ENCODE assay signal across 16 mouse cellular contexts in genomic region chr10:96981516-96981869, GRCm38 (mm10).
DNase-seq lines count a peak whose midpoint lies in the region; ATAC-seq and TF ChIP-seq lines count a peak whose summit lies in the region.
"Had no signal": no experiment of that assay in that cellular context is flagged by ENCODE, and none has a peak within 500 bp of the region (broad histone marks: within the 10 kb centered on the region; RNA-seq: fewer than 3 reads in every experiment).

No protein-coding gene starts in this region.

- no peak; the same call in 1 of the 2 replicates for ATAC-seq in hindbrain, embryonic 14.5 days (ENCODE audit: low FRiP score)
- peak; percentile 36; the same call in 1 of the 2 replicates for ATAC-seq in midbrain, embryonic 11.5 days (ENCODE audit: low FRiP score)
- ATAC-seq: Patski had no signal

- no peaks in the 10 kb centered on the region for H3K27me3 ChIP-seq in liver, adult 2 months (ENCODE audit: control insufficient read depth, insufficient read depth, low read length)
- no peaks in the 10 kb centered on the region for H3K27me3 ChIP-seq in hindbrain, embryonic 14.5 days (ENCODE audit: control insufficient read depth, insufficient read depth, low read length)
- no peaks in the 10 kb centered on the region for H3K27me3 ChIP-seq in midbrain, embryonic 11.5 days (ENCODE audit: control insufficient read depth, insufficient read depth, low read length)
- H3K27me3 ChIP-seq: kidney, embryonic 15.5 days; liver, embryonic 13.5 days; Patski had no signal

- H3K9ac ChIP-seq in liver, adult 2 months (ENCODE audit: low read depth, low read length): peak overlapping the region; percentile 53
- no peak overlapping the region for H3K9ac ChIP-seq in hindbrain, embryonic 14.5 days
- H3K9ac ChIP-seq in midbrain, embryonic 11.5 days (ENCODE audit: low read length): no peak overlapping the region; the same call in 1 of the 2 replicates
- H3K9ac ChIP-seq: kidney, embryonic 15.5 days; liver, embryonic 13.5 days had no signal

- H3K79me2 ChIP-seq in liver, adult 2 months (ENCODE audit: control insufficient read depth, insufficient read depth, low read length): no peaks in the 10 kb centered on the region

- H3K27ac ChIP-seq in liver, adult 2 months (replicated peaks; ENCODE audit: insufficient read depth, low read depth, low read length): peak overlapping the region; percentile 77
- peak overlapping the region; percentile 82 for H3K27ac ChIP-seq in hindbrain, embryonic 14.5 days
- peak overlapping the region; percentile 70 for H3K27ac ChIP-seq in midbrain, embryonic 11.5 days (ENCODE audit: low read depth, low read length)
- peak overlapping the region; percentile 32 for H3K27ac ChIP-seq in olfactory bulb, adult 2 months (ENCODE audit: insufficient read depth, low read depth, low read length)
- H3K27ac ChIP-seq: kidney, embryonic 15.5 days; layer of hippocampus, adult 2 months; liver, embryonic 13.5 days had no signal

- peaks cover 9% of the 10 kb centered on the region for H3K4me1 ChIP-seq in liver, adult 2 months (ENCODE audit: control insufficient read depth, insufficient read depth, low read length)
- H3K4me1 ChIP-seq in hindbrain, embryonic 14.5 days (replicated peaks; ENCODE audit: control insufficient read depth, insufficient read depth, low read length): peaks cover 14% of the 10 kb centered on the region; the same call in 1 of the 2 replicates
- H3K4me1 ChIP-seq in midbrain, embryonic 11.5 days (ENCODE audit: control insufficient read depth, insufficient read depth, low read length): peaks cover 16% of the 10 kb centered on the region
- H3K4me1 ChIP-seq in olfactory bulb, adult 2 months (ENCODE audit: control insufficient read depth, insufficient read depth, low read length): peaks cover 4% of the 10 kb centered on the region; the same call in 1 of the 2 replicates
- H3K4me1 ChIP-seq: kidney, embryonic 15.5 days; liver, embryonic 13.5 days had no signal

- H3K36me3 ChIP-seq in liver, adult 2 months (ENCODE audit: control insufficient read depth, insufficient read depth, low read length): no peaks in the 10 kb centered on the region
- no peaks in the 10 kb centered on the region for H3K36me3 ChIP-seq in hindbrain, embryonic 14.5 days (replicated peaks; ENCODE audit: control insufficient read depth, insufficient read depth)
- no peaks in the 10 kb centered on the region for H3K36me3 ChIP-seq in midbrain, embryonic 11.5 days (ENCODE audit: control insufficient read depth, insufficient read depth, low read length)
- H3K36me3 ChIP-seq: kidney, embryonic 15.5 days; liver, embryonic 13.5 days had no signal

- H3K4me3 ChIP-seq in liver, adult 2 months (ENCODE audit: insufficient read depth, low read depth, low read length): no peak overlapping the region
- H3K4me3 ChIP-seq in hindbrain, embryonic 14.5 days (replicated peaks; ENCODE audit: low read length): no peak overlapping the region
- H3K4me3 ChIP-seq in midbrain, embryonic 11.5 days (ENCODE audit: low read depth, low read length): no peak overlapping the region
- H3K4me3 ChIP-seq in olfactory bulb, adult 2 months (ENCODE audit: insufficient read depth, low read depth, low read length): no peak overlapping the region
- H3K4me3 ChIP-seq: kidney, embryonic 15.5 days; layer of hippocampus, adult 2 months; liver, embryonic 13.5 days had no signal

- 52% methylated on average over 2 of the region's 2 CpGs for WGBS in liver, adult 2 months
- WGBS in hindbrain, embryonic 14.5 days: 76% methylated on average over 2 of the region's 2 CpGs
- 72% methylated on average over 2 of the region's 2 CpGs for WGBS in midbrain, embryonic 11.5 days
- 90% methylated on average over 2 of the region's 2 CpGs for WGBS in olfactory bulb, adult 2 months

- DNase-seq in liver, adult 2 months (ENCODE audit: extremely low read depth, low read depth, low spot score): peak; percentile 92
- DNase-seq in liver: no peak
- no peak for DNase-seq in hindbrain, embryonic 14.5 days (ENCODE audit: low spot score)
- peak; percentile 89 for DNase-seq in midbrain, embryonic 11.5 days (ENCODE audit: low spot score, missing footprints)
- DNase-seq in B cell, adult 2 months: no peak
- DNase-seq in frontal cortex, postnatal 10 days (ENCODE audit: low spot score in 2 of 2): no peak
- no peak for DNase-seq in right cerebral cortex, postnatal 14 days
- DNase-seq: heart, postnatal 36 days; liver, embryonic 13.5 days; lung, postnatal 14 days; thymus, postnatal 36 days had no signal

- H3K9me3 ChIP-seq in hindbrain, embryonic 14.5 days (ENCODE audit: control insufficient read depth, low read length): no peaks in the 10 kb centered on the region
- H3K9me3 ChIP-seq in midbrain, embryonic 11.5 days (ENCODE audit: control insufficient read depth, low read length): no peaks in the 10 kb centered on the region
- H3K9me3 ChIP-seq: kidney, embryonic 15.5 days; liver, embryonic 13.5 days had no signal

- TF ChIP-seq CTCF in liver, adult 2 months (IDR thresholded peaks at IDR 0.05; ENCODE audit: low read depth, low read length): no peak
- TF ChIP-seq CTCF in olfactory bulb, adult 2 months (IDR thresholded peaks at IDR 0.05; ENCODE audit: insufficient read depth, low read depth, low read length): no peak

- TF ChIP-seq POLR2A in liver, adult 2 months (IDR thresholded peaks at IDR 0.05; ENCODE audit: extremely low read depth, insufficient read depth, low read length): no peak
- no peak for TF ChIP-seq POLR2A in olfactory bulb, adult 2 months (IDR thresholded peaks at IDR 0.05; ENCODE audit: insufficient read depth, low read depth, low read length)

- no peak overlapping the region for H3K4me2 ChIP-seq in hindbrain, embryonic 14.5 days (replicated peaks)
- no peak overlapping the region for H3K4me2 ChIP-seq in midbrain, embryonic 11.5 days
- H3K4me2 ChIP-seq: heart, embryonic 11.5 days; kidney, embryonic 15.5 days; liver, embryonic 13.5 days had no signal

Comparison
In these comparisons a context has a peak if more than half of its experiments do, and no peak if none do; other contexts are left out.
1. DNase-seq: peak in liver, adult 2 months (single experiment) and midbrain, embryonic 11.5 days (single experiment); none in liver (single experiment), hindbrain, embryonic 14.5 days (single experiment), B cell, adult 2 months (0 of 2), frontal cortex, postnatal 10 days (0 of 2) and right cerebral cortex, postnatal 14 days (single experiment).
2. H3K27ac ChIP-seq: peak in every context shown above with its lines; median percentile 82 in hindbrain, embryonic 14.5 days; 77 in liver, adult 2 months; 70 in midbrain, embryonic 11.5 days; 32 in olfactory bulb, adult 2 months.